Mouse (Mus musculus) heart, adult 2 months (tissue): Measurements from ENCODE around the gene Anln. TPM values are rescaled to one million over a fixed set of nuclear protein-coding genes. Genes with fewer than 3 reads are reported as not detected.
"Not testable (repeated sequence)": the region's sequence is repeated elsewhere in the genome, so short reads cannot be mapped to it uniquely, and the experiment has no call there.

Experiments
- DNase-seq, 2 experiments: peaks; one replicate each; pipeline ENCODE4 v3.0.0; 2021
- H3K27ac ChIP-seq: fragments of 200-600 bp; 2 replicates; pipeline ENCODE4 v1.8.1; 2022
- H3K27me3 ChIP-seq: fragments of 200-500 bp; 2 replicates; pipeline ENCODE4 v1.6.1; 2012; ENCODE audit warnings: mild to moderate bottlenecking, low read length, inconsistent platforms, mixed read lengths; ENCODE audit not compliant: control insufficient read depth, insufficient read depth
- H3K36me3 ChIP-seq: fragments of 200-500 bp; 2 replicates; pipeline ENCODE4 v1.6.1; 2012; ENCODE audit warnings: low read length, inconsistent platforms; ENCODE audit not compliant: control insufficient read depth, insufficient read depth
- H3K4me1 ChIP-seq: fragments of 200-500 bp; 2 replicates; pipeline ENCODE4 v1.6.1; 2011; ENCODE audit warnings: low read length; ENCODE audit not compliant: control insufficient read depth, insufficient read depth
- H3K4me3 ChIP-seq: fragments of 200-600 bp; 2 replicates; pipeline ENCODE4 v1.8.1; 2022
- H3K79me2 ChIP-seq: fragments of 200-500 bp; replicated peaks from 2 replicates; pipeline ENCODE4 v1.6.1; 2012; ENCODE audit warnings: mild to moderate bottlenecking, inconsistent platforms, low read length, moderate library complexity, mixed read lengths; ENCODE audit not compliant: control insufficient read depth, insufficient read depth
- H3K9ac ChIP-seq: fragments of 200-500 bp; 2 replicates; pipeline ENCODE4 v1.6.1; 2012; ENCODE audit warnings: low read depth, mild to moderate bottlenecking, control low read depth, inconsistent platforms, low read length, mixed read lengths
- CTCF ChIP-seq: fragments of 200-600 bp; IDR thresholded peaks from 2 replicates; pipeline ENCODE4 v1.8.1; 2022; ENCODE audit warnings: antibody characterized with exemption, mild to moderate bottlenecking, moderate library complexity
- EP300 ChIP-seq: fragments of 200-500 bp; IDR thresholded peaks from 2 replicates; pipeline ENCODE4 v1.6.1; 2011; ENCODE audit warnings: low read depth, low read length, control low read depth; ENCODE audit not compliant: insufficient read depth
- POLR2A ChIP-seq: fragments of 200-500 bp; IDR thresholded peaks from 2 replicates; pipeline ENCODE4 v1.6.1; 2011; ENCODE audit warnings: mild to moderate bottlenecking, low read depth, low read length, control low read depth; ENCODE audit not compliant: insufficient read depth
- WGBS: fragments of 180-500 bp; shearing (Covaris S2); methylation state at CpG from one replicate; pipeline ENCODE4 v1.1.7; 2018; 5-methylcytosine and 5-hydroxymethylcytosine counted together
- intact Hi-C: fragments of 180-260 bp; cut with DNase I; formaldehyde crosslinking; loops from one replicate; pipeline ENCODE4 v1.15.1; 2025
- polyA plus RNA-seq: library from polyadenylated mRNA; depleted of rRNA; stranded (reverse); fragments of >200 nt; gene quantifications from 2 replicates; pipeline ENCODE4 v1.2.3, GENCODE M21; 2012
- total RNA-seq, 2 experiments: library from RNA; stranded (reverse); gene quantifications; 2 replicates each; pipeline ENCODE4 v1.2.3; 2021

The Anln gene
- total and polyA plus RNA-seq, 3 experiments, result 0.43 to 1.5 (median 1.4) TPM

GRCm38 (mm10) chr9:22408344-22408743 is 19.4 kb upstream of the Anln start:
- not testable (repeated sequence) for H3K9ac ChIP-seq, H3K27ac ChIP-seq, H3K4me3 ChIP-seq, H3K36me3 ChIP-seq, H3K27me3 ChIP-seq, DNase-seq, H3K79me2 ChIP-seq, H3K4me1 ChIP-seq
- intact Hi-C loops, result loop anchor here (5.0 kb wide), 1 partner anchor 251 kb away; the partner anchor contains the start of gene Pigyl
- TF ChIP-seq CTCF, result peak; percentile 50
- WGBS, result 8% methylated on average over 4 of the region's 4 CpGs

DNA sequence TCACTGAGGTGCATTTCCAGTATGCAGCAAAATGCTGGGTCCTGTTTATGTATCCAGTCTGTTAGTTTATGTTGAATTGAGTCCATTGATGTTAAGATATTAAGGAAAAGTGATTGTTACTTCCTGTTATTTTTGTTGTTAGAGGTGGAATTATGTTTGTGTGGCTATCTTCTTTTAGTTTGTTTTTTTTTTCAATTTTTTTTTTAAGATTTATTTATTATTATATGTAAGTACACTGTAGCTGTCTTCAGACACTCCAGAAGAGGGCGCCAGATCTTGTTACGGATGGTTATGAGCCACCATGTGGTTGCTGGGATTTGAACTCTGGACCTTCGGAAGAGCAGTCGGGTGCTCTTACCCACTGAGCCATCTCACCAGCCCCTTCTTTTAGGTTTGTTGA is 18.6 kb upstream of the Anln start:
- H3K36me3 ChIP-seq, H3K4me3 ChIP-seq, DNase-seq, H3K9ac ChIP-seq, H3K4me1 ChIP-seq, H3K27ac ChIP-seq, H3K27me3 ChIP-seq, H3K79me2 ChIP-seq: not testable (repeated sequence)
- 76% methylated on average over 4 of the region's 4 CpGs for WGBS
- intact Hi-C loops, result loop anchor here (5.0 kb wide), 1 partner anchor 250 kb away; the partner anchor contains the start of gene Pigyl

- no peak overlapping the region for H3K4me3 ChIP-seq
- no peak for DNase-seq
- H3K9ac ChIP-seq, result no peak overlapping the region
- intact Hi-C loops, result loop anchor here (5.0 kb wide), 1 partner anchor 248 kb away; the partner anchor contains the start of gene Pigyl
- TF ChIP-seq CTCF (no peak), EP300 (no peak), POLR2A (no peak)
- no peaks in the 10 kb centered on the region for H3K36me3 ChIP-seq
- H3K4me1 ChIP-seq, result no peaks in the 10 kb centered on the region
- H3K27ac ChIP-seq, result no peak overlapping the region
- 69% methylated on average over 3 of the region's 3 CpGs for WGBS
- H3K79me2 ChIP-seq, result no peaks in the 10 kb centered on the region
- no peaks in the 10 kb centered on the region for H3K27me3 ChIP-seq
Measured at GRCm38 (mm10) chr9:22405414-22405813, 16.4 kb upstream of the Anln start.

- intact Hi-C loops, result not testable (repeated sequence)
Measured at GRCm38 (mm10) chr9:22403501-22403900, 14.5 kb upstream of the Anln start.

DNA sequence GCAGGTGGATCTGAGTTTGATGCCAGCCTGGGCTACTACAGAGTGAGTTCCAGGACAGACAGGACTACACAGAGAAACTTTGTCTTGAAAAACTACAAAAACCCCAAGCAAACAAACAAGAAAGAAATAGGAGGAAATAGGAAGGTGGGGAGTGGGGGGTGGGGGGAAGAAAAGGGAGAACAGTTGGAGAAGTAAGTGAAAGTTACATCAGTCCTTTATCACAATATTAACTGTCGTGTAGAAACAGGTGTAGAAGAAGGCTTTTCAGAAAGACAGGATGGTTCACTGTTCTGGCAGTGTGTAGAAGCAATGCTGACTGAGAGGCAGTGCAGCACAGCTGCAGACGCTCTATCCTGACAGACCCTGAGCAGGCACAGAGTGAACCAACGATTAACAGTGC is 14.0 kb upstream of the Anln start:
- no peaks in the 10 kb centered on the region for H3K4me1 ChIP-seq
- no peaks in the 10 kb centered on the region for H3K36me3 ChIP-seq
- no peaks in the 10 kb centered on the region for H3K27me3 ChIP-seq
- DNase-seq, result no peak
- H3K9ac ChIP-seq, result no peak overlapping the region
- H3K4me3 ChIP-seq, result no peak overlapping the region
- H3K79me2 ChIP-seq, result no peaks in the 10 kb centered on the region
- no peak for TF ChIP-seq CTCF
- WGBS, result 68% methylated on average over 3 of the region's 3 CpGs
- intact Hi-C loops, result no loop called here
- no peak overlapping the region for H3K27ac ChIP-seq

More at GRCm38 (mm10) chr9:22403501-22403900, 14.5 kb upstream of the Anln start:
- not testable (repeated sequence) for H3K79me2 ChIP-seq, H3K27me3 ChIP-seq, H3K9ac ChIP-seq, DNase-seq, H3K27ac ChIP-seq, H3K4me3 ChIP-seq, H3K36me3 ChIP-seq, H3K4me1 ChIP-seq
- 54% methylated on average over 2 of the region's 2 CpGs for WGBS

- Histone ChIP-seq H3K36me3 (no peaks in the 10 kb centered on the region), H3K79me2 (no peaks in the 10 kb centered on the region), H3K4me3 (no peak overlapping the region), H3K27me3 (no peaks in the 10 kb centered on the region), H3K9ac (no peak overlapping the region), H3K27ac (no peak overlapping the region), H3K4me1 (no peaks in the 10 kb centered on the region)
- intact Hi-C loops, result no loop called here
- no peak for TF ChIP-seq EP300
- WGBS, result 86% methylated on average over 6 of the region's 6 CpGs
- DNase-seq, result no peak
Measured at GRCm38 (mm10) chr9:22402001-22402400, 13.0 kb upstream of the Anln start.

- no peaks in the 10 kb centered on the region for H3K36me3 ChIP-seq
- intact Hi-C loops, result no loop called here
- H3K4me3 ChIP-seq, result no peak overlapping the region
- H3K79me2 ChIP-seq, result no peaks in the 10 kb centered on the region
- no peak for DNase-seq
- no peak for TF ChIP-seq CTCF
- TF ChIP-seq POLR2A, result no peak
- TF ChIP-seq EP300, result no peak
- H3K9ac ChIP-seq, result no peak overlapping the region
- no peaks in the 10 kb centered on the region for H3K27me3 ChIP-seq
- no peaks in the 10 kb centered on the region for H3K4me1 ChIP-seq
- 62% methylated on average over 4 of the region's 4 CpGs for WGBS
- H3K27ac ChIP-seq, result no peak overlapping the region
Measured at GRCm38 (mm10) chr9:22399021-22399420, 10.0 kb upstream of the Anln start.
